Mouse (Mus musculus) thymus, postnatal 10 days (tissue): ENCODE data around the gene Wfdc21.

Source experiments
- DNase-seq, 2 experiments: peaks; one replicate each; pipeline ENCODE4 v3.0.0; 2021; ENCODE audit warnings: low spot score in 2 of 2

The Wfdc21 gene

DNA sequence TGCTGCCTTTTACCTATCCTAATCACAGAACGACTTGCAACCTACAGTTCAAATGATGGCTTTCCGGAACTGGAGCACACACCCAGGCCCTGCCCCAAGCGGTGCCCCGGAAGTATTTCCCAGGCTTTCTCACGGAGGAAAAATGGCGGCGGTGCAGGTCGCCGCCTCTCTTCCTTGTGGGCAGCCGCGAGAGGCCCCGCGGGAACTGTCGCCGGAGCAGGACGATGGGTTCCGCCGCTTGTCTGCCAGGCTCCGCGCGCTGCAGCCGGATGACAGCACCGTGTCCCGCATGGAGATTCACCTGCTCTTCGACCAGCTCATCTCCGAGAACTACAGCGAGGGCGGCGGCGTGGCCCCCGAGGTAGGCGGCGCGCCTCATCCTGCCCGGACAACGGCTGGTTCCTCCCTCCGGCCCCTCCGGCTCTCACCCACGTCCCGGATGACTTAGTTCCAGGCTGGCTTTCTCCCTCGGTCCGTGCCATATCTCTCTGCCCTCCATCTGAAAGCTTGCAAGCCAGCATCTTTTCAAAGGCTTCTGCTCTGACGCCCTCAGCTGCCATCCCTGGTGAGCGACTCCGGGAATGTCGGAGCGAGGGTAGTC lies 6.9 kb downstream of the Wfdc21 start, which contains the start of gene Heatr6:
TSS of gene Heatr6 (plus strand) at position 116 of the 601 bp plus-strand sequence.
- DNase-seq: peak; percentile 80 to 87

GRCm38 (mm10) chr11:83754227-83754626 lies 7.5 kb downstream of the Wfdc21 start:
- no peak for DNase-seq

GRCm38 (mm10) chr11:83767306-83767705 lies 20.6 kb downstream of the Wfdc21 start:
- no peak for DNase-seq

DNA sequence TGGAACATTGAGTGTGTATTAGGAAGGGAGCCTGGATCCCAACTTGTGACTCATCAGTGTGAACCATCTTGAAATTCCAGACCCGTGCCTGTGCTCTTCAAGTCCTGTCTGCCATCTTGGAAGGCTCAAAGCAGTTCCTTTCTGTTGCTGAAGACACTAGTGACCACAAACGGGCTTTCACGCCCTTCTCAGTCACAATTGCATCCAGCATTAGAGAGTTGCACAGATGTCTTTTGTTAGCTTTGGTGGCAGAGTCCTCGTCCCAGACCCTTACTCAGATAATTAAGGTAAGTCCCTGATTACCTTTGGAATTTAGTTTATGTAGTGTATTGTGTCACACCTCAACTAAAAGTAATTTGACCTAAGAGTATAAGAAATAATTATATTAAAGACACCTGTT lies 22.2 kb downstream of the Wfdc21 start:
- no peak for DNase-seq

DNA sequence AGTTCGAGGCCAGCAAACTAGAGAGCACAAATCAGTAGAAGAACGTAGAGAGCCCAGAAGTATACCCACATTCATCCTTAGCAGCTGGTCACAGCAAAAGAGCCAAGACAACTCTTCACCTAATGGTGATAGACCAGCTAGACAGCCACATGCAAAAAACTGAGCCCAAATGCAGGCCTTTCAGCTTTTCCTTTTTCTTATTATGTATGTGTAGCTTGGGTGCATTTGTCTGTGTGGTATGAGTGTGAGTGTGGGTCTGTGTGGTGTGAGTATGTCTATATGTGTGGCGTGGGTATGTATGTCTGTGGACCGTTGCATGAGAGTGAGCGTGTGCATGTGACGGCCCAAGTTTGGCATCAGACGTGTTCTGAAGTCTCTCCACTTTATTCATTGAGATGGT lies 24.3 kb downstream of the Wfdc21 start:
- DNase-seq: no peak

DNA sequence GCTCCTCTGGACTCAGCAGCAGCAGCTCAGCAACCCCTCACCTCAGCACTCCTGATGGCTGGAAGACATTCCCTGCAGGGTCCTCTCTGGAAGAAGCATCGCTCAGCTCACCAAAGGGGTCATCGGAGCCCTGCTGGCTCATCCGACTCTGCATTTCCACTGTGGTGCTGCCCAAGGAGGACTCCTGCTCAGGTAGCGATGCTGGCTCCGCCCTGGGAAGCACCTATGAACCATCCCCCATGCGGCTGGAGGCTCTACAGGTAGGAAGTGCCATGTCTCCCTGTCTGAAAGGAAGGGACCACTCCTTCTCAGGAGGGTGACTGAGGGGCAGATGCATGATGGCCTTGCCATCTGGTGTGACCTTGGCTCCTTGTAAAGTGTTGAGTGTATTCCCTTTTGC lies 25.6 kb downstream of the Wfdc21 start:
- DNase-seq: no peak

- no peak for DNase-seq
Observed at GRCm38 (mm10) chr11:83773691-83774090, 27.0 kb downstream of the Wfdc21 start.

GRCm38 (mm10) chr11:83774324-83774723 lies 27.6 kb downstream of the Wfdc21 start:
- DNase-seq: no peak

DNA sequence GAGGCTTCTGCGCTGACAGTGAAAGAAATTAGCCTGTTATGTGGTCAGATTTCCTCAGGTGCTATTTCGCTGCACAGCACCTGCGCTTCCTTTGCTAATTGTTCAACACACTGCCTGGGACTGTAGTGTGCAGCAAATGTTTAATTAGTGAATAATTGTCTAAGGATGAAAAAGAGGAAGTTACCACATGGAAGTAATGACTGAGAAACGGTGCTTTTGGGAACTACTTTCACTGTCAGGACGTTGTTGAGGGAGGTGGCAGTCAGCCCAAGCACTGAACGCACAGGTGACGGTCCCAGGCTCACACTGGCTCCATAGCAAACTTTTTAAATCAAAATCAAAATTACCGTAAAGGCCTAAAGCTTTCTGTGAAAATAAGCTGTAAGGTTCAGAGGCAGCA lies 30.1 kb downstream of the Wfdc21 start:
- DNase-seq: no peak

GRCm38 (mm10) chr11:83783931-83784600 lies 37.3 kb downstream of the Wfdc21 start:
- no peak for DNase-seq

DNA sequence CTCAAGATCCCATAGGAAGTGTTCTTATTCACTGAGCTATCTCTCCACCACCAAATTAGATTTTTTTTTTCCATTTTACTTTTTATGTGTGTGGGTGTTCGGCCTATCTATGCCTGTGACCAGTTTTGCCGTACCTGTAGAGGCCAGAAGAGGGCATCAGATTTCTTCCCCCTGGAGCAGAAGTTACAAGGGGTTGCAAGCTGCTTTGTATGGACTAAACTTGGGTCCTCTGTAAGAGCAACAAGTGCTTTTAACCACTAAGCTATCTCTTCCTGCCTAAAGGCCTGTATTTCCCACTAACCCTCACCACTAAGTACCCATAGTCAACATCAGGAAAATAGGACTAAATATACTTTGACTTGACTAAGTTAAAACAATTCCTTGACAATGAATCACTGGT lies 37.9 kb downstream of the Wfdc21 start:
- DNase-seq: peak in 1 of 2 experiments; percentile 17

DNA sequence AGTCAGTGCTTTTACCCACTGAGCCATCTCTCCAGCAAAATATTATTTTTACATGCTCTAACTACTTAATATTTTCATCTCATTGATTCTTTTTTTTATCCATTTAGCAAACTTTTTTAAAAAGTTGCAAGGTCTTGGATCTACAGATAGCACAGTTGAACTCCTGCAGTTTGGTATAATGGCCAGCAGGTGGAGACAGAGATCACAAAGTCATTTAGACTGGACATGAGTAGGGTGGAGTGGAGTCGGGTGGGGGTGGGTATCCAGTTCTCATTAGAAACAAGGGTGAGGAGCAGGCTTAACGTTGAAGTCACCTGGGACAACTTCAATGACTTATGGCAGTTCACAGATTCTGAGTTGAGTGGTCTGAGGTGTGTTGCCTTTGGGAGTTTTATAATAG lies 38.6 kb downstream of the Wfdc21 start:
- peak in 1 of 2 experiments; percentile 25 for DNase-seq

GRCm38 (mm10) chr11:83786835-83787234 lies 40.1 kb downstream of the Wfdc21 start:
- no peak for DNase-seq

DNA sequence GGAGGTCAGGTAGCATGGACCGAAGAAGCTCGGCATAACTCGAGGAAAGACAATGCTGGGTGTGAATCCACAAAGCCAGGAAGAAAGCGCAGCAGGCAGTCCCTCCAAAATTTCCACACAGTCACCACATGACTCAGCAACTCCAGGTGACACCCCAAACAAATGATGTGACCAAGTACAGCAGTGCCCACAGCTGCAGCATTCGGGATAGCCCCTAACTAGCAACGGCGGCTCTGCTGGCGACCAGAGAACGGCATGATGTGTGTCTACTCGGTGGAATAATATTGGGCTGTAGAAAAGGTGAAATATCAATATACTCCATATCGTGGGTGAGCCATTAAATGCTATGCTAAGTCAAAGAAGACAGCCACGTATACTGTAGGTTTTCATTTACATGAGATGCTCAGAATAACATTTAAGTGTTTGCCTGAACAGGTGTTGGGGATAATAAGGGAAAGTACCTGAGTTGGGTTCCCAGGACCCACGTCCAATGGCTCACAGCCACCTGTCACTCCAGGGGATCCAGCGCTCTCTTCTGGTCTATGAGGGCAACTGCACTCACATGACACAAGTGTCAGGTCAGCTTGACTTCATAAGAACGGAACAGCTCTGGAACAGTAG lies 40.8 kb downstream of the Wfdc21 start:
- DNase-seq: no peak

GRCm38 (mm10) chr11:83788331-83788730 lies 41.6 kb downstream of the Wfdc21 start:
- no peak for DNase-seq

DNA sequence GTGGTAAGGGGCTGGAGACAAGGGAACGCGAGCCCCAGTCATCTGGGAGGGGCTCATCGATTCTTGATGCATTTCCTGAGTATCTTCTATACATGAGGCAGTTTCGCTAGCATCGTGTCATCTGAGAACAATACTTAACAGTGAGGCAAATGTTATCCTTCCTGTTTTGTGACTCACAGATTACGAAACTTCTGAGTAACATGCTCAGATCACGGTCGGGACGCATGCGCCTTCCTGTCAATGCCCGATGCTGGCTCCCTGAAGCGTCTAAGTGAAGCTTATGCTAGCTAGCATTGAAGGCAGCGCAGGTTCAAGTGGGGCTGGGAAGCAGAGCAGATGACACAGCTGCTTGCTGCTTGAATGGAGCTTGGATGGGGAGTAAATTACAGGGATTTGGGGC lies 42.5 kb downstream of the Wfdc21 start:
- peak; percentile 12 to 28 for DNase-seq

GRCm38 (mm10) chr11:83791133-83791532 lies 44.4 kb downstream of the Wfdc21 start:
- no peak for DNase-seq

- DNase-seq: no peak
Observed at GRCm38 (mm10) chr11:83792316-83792914, 45.7 kb downstream of the Wfdc21 start.

DNA sequence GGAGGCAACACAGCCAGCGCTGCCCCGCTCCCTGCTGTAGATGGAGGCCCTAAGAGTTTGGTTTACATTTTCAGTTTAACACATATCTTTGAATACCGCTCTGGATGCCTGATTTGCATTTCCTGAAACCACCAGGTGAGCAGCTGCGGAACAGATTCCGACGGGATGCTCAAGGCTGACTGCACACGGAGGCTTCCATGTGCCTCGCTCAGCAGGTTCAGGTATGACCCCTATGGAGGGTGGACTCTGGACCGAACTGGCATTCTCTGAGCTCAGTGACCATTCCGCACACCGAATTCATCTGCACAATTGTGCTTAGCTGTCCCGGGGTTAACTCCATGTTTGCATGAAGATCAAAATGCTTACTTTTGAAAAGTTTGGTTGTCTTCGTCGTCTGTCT lies 46.5 kb downstream of the Wfdc21 start:
- no peak for DNase-seq

DNA sequence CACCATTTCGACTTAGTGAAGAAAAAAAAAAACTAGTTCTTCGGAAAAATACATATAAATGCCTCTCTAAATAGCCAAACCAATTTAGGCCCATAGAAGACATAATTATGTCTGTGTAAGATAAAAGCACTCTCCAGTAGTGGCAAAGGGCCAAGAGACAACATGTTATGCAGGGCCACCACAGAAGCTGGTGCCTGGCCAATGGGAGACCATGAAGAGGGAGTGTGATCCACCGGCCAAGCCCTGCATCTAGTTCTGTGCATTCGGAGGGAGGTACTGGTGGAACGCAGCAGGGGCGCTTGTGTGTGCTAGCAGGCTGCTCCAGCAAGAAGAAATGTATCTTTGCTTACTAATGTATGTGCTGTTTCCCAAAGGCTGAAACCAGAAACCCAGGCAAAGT lies 49.4 kb downstream of the Wfdc21 start:
- no peak for DNase-seq

GRCm38 (mm10) chr11:83796980-83797608 lies 50.4 kb downstream of the Wfdc21 start:
- DNase-seq: no peak

GRCm38 (mm10) chr11:83799871-83800430 lies 53.2 kb downstream of the Wfdc21 start:
- DNase-seq: no peak
